Mouse (Mus musculus) ES-E14 (cell line): Measurements from ENCODE around the gene Lrp3. TPM values are rescaled to one million over a fixed set of nuclear protein-coding genes. Genes with fewer than 3 reads are reported as not detected.

ENCODE experiments used
- DNase-seq: peaks from one replicate; pipeline ENCODE4 v3.0.0-alpha.2; 2013; ENCODE audit warnings: low read depth, low spot score
- H3K27ac ChIP-seq: 2 replicates; pipeline ENCODE4 v1.5.1; 2012; ENCODE audit warnings: low read depth, mild to moderate bottlenecking, low read length, moderate library complexity, mixed read lengths; ENCODE audit not compliant: poor library complexity, insufficient read depth, severe bottlenecking
- H3K36me3 ChIP-seq: 2 replicates; pipeline ENCODE4 v1.6.1; 2012; ENCODE audit warnings: mild to moderate bottlenecking, low read length, moderate library complexity, mixed read lengths; ENCODE audit not compliant: control insufficient read depth, poor library complexity, insufficient read depth, severe bottlenecking
- H3K4me1 ChIP-seq, 2 experiments: fragments of 150-350 bp in 1 of 2; sonication (generic) in 1 of 2; 2 replicates each; pipeline ENCODE4 v1.6.1; 2012; ENCODE audit warnings: low read length in 2 of 2, mild to moderate bottlenecking in 1 of 2, mixed read lengths in 1 of 2; ENCODE audit not compliant: control insufficient read depth in 2 of 2, insufficient read depth in 2 of 2, poor library complexity in 1 of 2
- H3K4me3 ChIP-seq, 2 experiments: fragments of 150-350 bp in 1 of 2; sonication (generic) in 1 of 2; 2 replicates each; pipeline ENCODE4 v1.5.1; 2012; ENCODE audit warnings: low read length in 2 of 2, low read depth in 1 of 2, mild to moderate bottlenecking in 1 of 2, mixed read lengths in 1 of 2; ENCODE audit not compliant: insufficient read depth in 1 of 2, poor library complexity in 1 of 2, severe bottlenecking in 1 of 2
- H3K9ac ChIP-seq: 2 replicates; pipeline ENCODE4 v1.6.1; 2012; ENCODE audit warnings: low read depth, mild to moderate bottlenecking, low read length, mixed read lengths; ENCODE audit not compliant: poor library complexity, insufficient read depth, severe bottlenecking
- H3K9me3 ChIP-seq: fragments of 150-350 bp; sonication (generic); 2 replicates; pipeline ENCODE4 v1.6.1; 2012; ENCODE audit warnings: low read depth, mild to moderate bottlenecking, low read length; ENCODE audit not compliant: control insufficient read depth, insufficient read depth
- CHD2 ChIP-seq: IDR thresholded peaks from 2 replicates; pipeline ENCODE4 v1.6.1; 2014; ENCODE audit warnings: mild to moderate bottlenecking, low read depth, low read length, inconsistent platforms
- HCFC1 ChIP-seq: IDR thresholded peaks from 2 replicates; pipeline ENCODE4 v1.6.1; 2012; ENCODE audit warnings: low read length, inconsistent platforms, borderline replicate concordance; ENCODE audit not compliant: insufficient read depth
- MAFK ChIP-seq: IDR thresholded peaks from 2 replicates; pipeline ENCODE4 v1.6.1; 2014; ENCODE audit warnings: mild to moderate bottlenecking, low read depth, low read length, inconsistent platforms; ENCODE audit not compliant: insufficient read depth
- ZC3H11A ChIP-seq: IDR thresholded peaks from 2 replicates; pipeline ENCODE4 v1.6.1; 2012; ENCODE audit warnings: low read depth, mild to moderate bottlenecking, inconsistent platforms, low read length, borderline replicate concordance
- ZNF384 ChIP-seq: IDR thresholded peaks from 2 replicates; pipeline ENCODE4 v1.6.1; 2012; ENCODE audit warnings: low read depth, low read length, inconsistent platforms
- in situ Hi-C, 2 experiments: fragments of 600-800 bp; cut with MboI; formaldehyde crosslinking; loops; one replicate each; pipeline ENCODE4 v1.15.1; 2025; ENCODE audit warnings: low sequenced_read_pairs in 2 of 2, inconsistent platforms in 1 of 2; ENCODE audit not compliant: unreplicated experiment in 2 of 2
- total RNA-seq: library from RNA; depleted of rRNA; stranded (reverse); fragments of 300-350 nt; gene quantifications from 2 replicates; pipeline ENCODE4 v1.2.3, GENCODE M21; 2012; rRNA removed

The Lrp3 gene
- total RNA-seq, 1 experiment, result 3.1 TPM

DNA sequence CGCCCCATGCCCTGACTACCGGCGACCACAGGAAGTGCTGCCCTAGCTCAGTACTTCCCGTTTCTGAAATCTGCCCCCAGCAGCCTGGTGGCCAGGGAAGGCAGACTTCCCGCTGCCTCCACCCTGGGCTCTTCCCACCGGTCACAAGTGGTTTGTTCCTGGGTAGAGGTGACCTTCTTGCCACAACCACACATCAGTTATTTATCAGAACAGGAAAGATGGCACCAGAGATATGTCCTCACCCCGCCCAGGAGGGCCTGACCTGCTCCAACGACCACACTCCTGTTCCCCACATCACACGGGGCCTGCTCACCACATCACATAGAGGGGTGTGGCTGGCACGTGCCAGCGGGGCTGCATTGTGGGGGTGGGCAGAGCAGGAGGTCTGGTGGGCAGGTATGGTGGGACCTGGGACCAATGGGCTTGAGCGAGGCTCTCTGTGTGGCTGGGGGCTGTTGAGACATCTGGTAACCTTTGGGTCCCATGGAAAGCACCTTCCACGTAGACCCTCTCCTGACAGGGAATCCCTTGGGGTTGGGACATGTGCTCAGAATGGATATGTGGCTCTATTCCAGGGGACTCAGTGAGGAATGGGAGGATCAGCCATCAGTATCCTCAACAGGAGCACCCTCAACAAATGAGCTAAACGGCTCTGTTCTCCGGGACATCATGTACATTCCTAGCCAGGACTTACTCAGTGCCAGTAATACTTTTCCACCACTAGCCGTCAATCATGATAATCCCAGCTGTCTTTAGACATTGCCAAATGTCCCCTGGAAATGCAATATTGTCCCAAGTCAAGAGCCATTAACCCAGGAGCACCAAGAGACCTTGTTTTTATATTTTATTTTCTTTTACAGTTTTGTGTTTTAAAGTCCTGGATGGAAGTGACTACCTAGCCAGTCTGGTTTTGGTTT, 58.5 kb downstream of the Lrp3 start:
- H3K4me1 ChIP-seq, result no peaks in the 10 kb centered on the region; a peak in 1 of 4 replicates
- no peak for TF ChIP-seq ZC3H11A
- TF ChIP-seq ZNF384, result no peak
- TF ChIP-seq CHD2, result no peak
- no peak overlapping the region for H3K27ac ChIP-seq
- H3K36me3 ChIP-seq, result no peaks in the 10 kb centered on the region
- H3K9me3 ChIP-seq, result no peaks in the 10 kb centered on the region
- DNase-seq, result no peak
- in situ Hi-C loops, result loop anchor here in 1 of 2 experiments (25.0 kb wide), 1 partner anchor 320 kb away; no protein-coding TSS in a partner anchor
- no peak overlapping the region for H3K4me3 ChIP-seq
- H3K9ac ChIP-seq, result no peak overlapping the region

DNA sequence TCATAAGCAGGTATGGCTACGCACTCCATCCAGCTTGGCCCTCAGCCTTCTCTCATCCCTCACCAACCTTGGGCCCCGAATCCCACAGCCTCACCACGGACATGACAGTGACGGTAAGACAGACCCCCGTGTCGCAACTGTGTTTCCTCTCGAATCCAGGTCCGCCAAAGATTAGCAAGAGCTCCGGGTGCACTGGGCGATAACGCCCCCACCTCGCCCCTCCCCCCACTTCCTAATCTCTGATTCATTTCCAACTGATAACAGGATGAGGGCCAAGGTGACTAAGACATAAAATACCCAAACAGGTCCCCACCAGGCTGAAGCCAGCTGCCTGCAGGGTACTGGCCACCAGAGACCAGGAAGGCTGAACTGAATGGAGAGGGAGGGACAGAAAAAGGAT, 60.8 kb downstream of the Lrp3 start:
- in situ Hi-C loops, result loop anchor here in 1 of 2 experiments (25.0 kb wide), 1 partner anchor 317 kb away; no protein-coding TSS in a partner anchor
- no peaks in the 10 kb centered on the region for H3K9me3 ChIP-seq
- TF ChIP-seq CHD2, result no peak
- no peak for TF ChIP-seq ZC3H11A
- no peak for TF ChIP-seq HCFC1
- no peak for TF ChIP-seq ZNF384
- TF ChIP-seq MAFK, result no peak

DNA sequence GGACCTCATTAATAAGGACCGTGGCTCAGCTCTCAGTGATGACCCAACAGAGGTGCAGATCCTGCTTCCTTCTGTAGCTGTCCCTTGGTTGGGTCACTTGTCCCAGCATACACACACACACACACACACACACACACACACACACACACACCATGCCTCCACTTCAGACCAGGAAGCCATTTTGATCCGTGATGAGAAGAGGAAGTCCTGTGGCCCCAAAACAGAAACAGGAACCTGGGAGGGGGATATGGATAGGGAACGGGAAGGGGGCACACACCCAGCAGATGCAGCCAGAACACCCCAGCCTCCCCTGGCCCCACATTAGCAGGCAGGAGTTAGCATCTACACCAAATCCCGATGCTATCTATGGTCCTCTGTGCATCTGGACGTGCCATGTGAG, 64.4 kb downstream of the Lrp3 start:
- Histone ChIP-seq H3K27ac (no peak overlapping the region), H3K9ac (no peak overlapping the region), H3K9me3 (no peaks in the 10 kb centered on the region), H3K36me3 (no peaks in the 10 kb centered on the region), H3K4me3 (no peak overlapping the region), H3K4me1 (peaks cover 0 to 3% of the 10 kb centered on the region in 2 experiments; a peak in 1 of 4 replicates)
- in situ Hi-C loops, result loop anchor here in 1 of 2 experiments (25.0 kb wide), 1 partner anchor 314 kb away; no protein-coding TSS in a partner anchor
- no peak for DNase-seq
- TF ChIP-seq CHD2 (no peak), ZC3H11A (no peak), MAFK (no peak)

More for the DNA sequence above, 60.8 kb downstream of the Lrp3 start:
- no peak overlapping the region for H3K27ac ChIP-seq
- H3K4me3 ChIP-seq, result no peak overlapping the region
- DNase-seq, result no peak
- no peak overlapping the region for H3K9ac ChIP-seq
- H3K36me3 ChIP-seq, result no peaks in the 10 kb centered on the region
- H3K4me1 ChIP-seq, result no peaks in the 10 kb centered on the region; a peak in 1 of 4 replicates

Other genes starting within 250 kb of the Lrp3 start
- 12.8 and 14.0 TPM in 2 replicates for gene Cebpg, start 158.9 kb downstream of the Lrp3 start, total RNA-seq
- 2.0 and 2.5 TPM in 2 replicates for gene Cebpa, start 96.2 kb downstream of the Lrp3 start, total RNA-seq
- 0.26 TPM in 1 of 2 replicates, not detected in the other for gene Slc7a10, start 29.1 kb downstream of the Lrp3 start, total RNA-seq
- gene Gpatch1, start 102.9 kb upstream of the Lrp3 start, total RNA-seq, result 10.6 and 11.0 TPM in 2 replicates
- gene Rhpn2, start 118.7 kb upstream of the Lrp3 start, total RNA-seq, result 12.6 and 12.7 TPM in 2 replicates
- gene Faap24, start 181.3 kb upstream of the Lrp3 start, total RNA-seq, result 7.0 and 7.1 TPM in 2 replicates
- 15.3 and 22.5 TPM in 2 replicates for gene Cep89, start 181.5 kb upstream of the Lrp3 start, total RNA-seq
- 0.62 and 1.2 TPM in 2 replicates for gene Slc7a9, start 233.3 kb upstream of the Lrp3 start, total RNA-seq